In the genomic region with DNA sequence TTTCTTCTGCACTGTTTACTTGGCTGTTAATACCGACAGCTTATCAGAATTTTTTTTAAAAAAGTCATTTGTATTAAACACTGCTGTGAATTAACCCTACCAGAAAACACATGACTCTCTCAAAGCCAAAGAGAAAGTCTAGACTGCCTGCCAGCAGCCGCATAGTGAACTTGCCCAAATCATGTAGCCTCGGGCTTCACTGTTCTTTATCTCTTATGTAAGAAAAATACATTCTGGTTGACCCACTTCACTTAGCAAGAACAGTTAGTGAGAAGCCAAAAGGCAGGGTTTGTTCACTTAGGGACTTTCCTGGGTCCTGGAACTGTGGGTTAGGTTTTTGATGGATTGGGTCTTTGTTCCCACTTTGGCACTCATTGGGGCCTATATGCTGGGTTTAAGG, we compare ENCODE assay signal across 24 mouse cellular contexts. TPM values are rescaled to one million over a fixed set of nuclear protein-coding genes. Genes with fewer than 3 reads are reported as not detected.
DNase-seq lines count a peak whose midpoint lies in the region; ATAC-seq lines count a peak whose summit lies in the region.
"Had no signal": no experiment of that assay in that cellular context is flagged by ENCODE, and none has a peak within 500 bp of the region (broad histone marks: within the 10 kb centered on the region; RNA-seq: fewer than 3 reads in every experiment).

No protein-coding gene starts in this region.

- DNase-seq in urinary bladder, postnatal 14 days (ENCODE audit: low spot score) = peak; percentile 2
- DNase-seq in urinary bladder, adult 2 months (ENCODE audit: low spot score) = no peak
- DNase-seq in 3T3-L1 (ENCODE audit: low read depth, low spot score) = peak; percentile 87
- DNase-seq in NIH3T3 (ENCODE audit: low read depth) = peak; percentile 81
- DNase-seq in fat pad, adult 2 months (ENCODE audit: extremely low read depth, low read depth, low spot score) = peak; percentile 16
- DNase-seq in layer of hippocampus, postnatal 10 days (ENCODE audit: low spot score in 2 of 2) = no peak
- DNase-seq in urinary bladder, postnatal 25 days (ENCODE audit: low spot score) = no peak
- DNase-seq: adrenal gland, adult 8-10 months; adrenal gland, postnatal 14 days; adrenal gland, postnatal 36 days; cerebellum, adult 11-12 months; cerebellum, adult 2 months; cerebellum, adult 9-10 months; cerebellum, postnatal 10 days; cerebellum, postnatal 25 days had no signal

- H3K27me3 ChIP-seq in midbrain, embryonic 13.5 days = peaks cover 4% of the 10 kb centered on the region; the same call in 1 of the 2 replicates
- H3K27me3 ChIP-seq: embryonic facial prominence, embryonic 12.5 days had no signal

- WGBS in midbrain, embryonic 13.5 days = 89% methylated on average over 3 of the region's 3 CpGs

- H3K9me3 ChIP-seq in midbrain, embryonic 13.5 days = no peaks in the 10 kb centered on the region
- H3K9me3 ChIP-seq: embryonic facial prominence, embryonic 10.5 days; embryonic facial prominence, embryonic 12.5 days; forebrain, embryonic 10.5 days; forebrain, embryonic 12.5 days had no signal

- no peak overlapping the region for H3K9ac ChIP-seq in midbrain, embryonic 13.5 days (replicated peaks)
- H3K9ac ChIP-seq: embryonic facial prominence, embryonic 12.5 days; forebrain, embryonic 12.5 days had no signal

- no peak overlapping the region for H3K4me3 ChIP-seq in midbrain, embryonic 13.5 days (replicated peaks)
- H3K4me3 ChIP-seq: embryonic facial prominence, embryonic 10.5 days; embryonic facial prominence, embryonic 12.5 days; forebrain, embryonic 10.5 days; forebrain, embryonic 12.5 days had no signal

- H3K36me3 ChIP-seq in midbrain, embryonic 13.5 days = no peaks in the 10 kb centered on the region
- H3K36me3 ChIP-seq: embryonic facial prominence, embryonic 10.5 days; embryonic facial prominence, embryonic 12.5 days; forebrain, embryonic 10.5 days; forebrain, embryonic 12.5 days had no signal

- no peak overlapping the region for H3K4me2 ChIP-seq in midbrain, embryonic 13.5 days (replicated peaks)
- H3K4me2 ChIP-seq: embryonic facial prominence, embryonic 12.5 days; forebrain, embryonic 12.5 days had no signal

- no peaks in the 10 kb centered on the region for H3K4me1 ChIP-seq in midbrain, embryonic 13.5 days (replicated peaks)

- H3K27ac ChIP-seq in midbrain, embryonic 13.5 days = no peak overlapping the region
- H3K27ac ChIP-seq: embryonic facial prominence, embryonic 10.5 days; embryonic facial prominence, embryonic 12.5 days; forebrain, embryonic 10.5 days; forebrain, embryonic 12.5 days had no signal

- no peak for ATAC-seq in midbrain, embryonic 13.5 days
- ATAC-seq: forebrain, embryonic 14.5 days; forebrain, embryonic 16.5 days had no signal

RNA-seq across cellular contexts. Expression of gene Gm266, which starts 13.9 kb away (rescaled TPM):
- 5.9 and 6.7 TPM in 2 replicates for polyA plus RNA-seq in urinary bladder, adult 2 months (2012; rRNA removed)
- 0.81 and 0.98 TPM in 2 replicates for polyA plus RNA-seq in midbrain, embryonic 13.5 days (2015; fragmentation: Nextera tagmentation; extraction: Ambion mirVana)
- 1 to 10 TPM; 6.8 to 7.5 TPM for total RNA-seq in layer of hippocampus, postnatal 10 days (2021)
- total RNA-seq: adrenal gland, adult 18-20 months; adrenal gland, adult 8-10 months; adrenal gland, postnatal 14 days; MEL had no signal

RNA-seq across cellular contexts. Expression of gene Tnfaip2, which starts 29.5 kb away (rescaled TPM):
- 106 and 156 TPM in 2 replicates for polyA plus RNA-seq in urinary bladder, adult 2 months (2012; rRNA removed)
- polyA plus RNA-seq in midbrain, embryonic 13.5 days (2015; fragmentation: Nextera tagmentation; extraction: Ambion mirVana) = 0.28 and 1.3 TPM in 2 replicates
- under 1 TPM; 0.62 to 0.71 TPM for total RNA-seq in layer of hippocampus, postnatal 10 days (2021)

RNA-seq across cellular contexts. Expression of gene Exoc3l4, which starts 54.9 kb away (rescaled TPM):
- 7.8 and 8.4 TPM in 2 replicates for polyA plus RNA-seq in urinary bladder, adult 2 months (2012; rRNA removed)
- polyA plus RNA-seq in midbrain, embryonic 13.5 days (2015; fragmentation: Nextera tagmentation; extraction: Ambion mirVana) = 2.0 and 2.4 TPM in 2 replicates
- 1 to 10 TPM in 1 of 2 experiments, under 1 TPM in 1; 0.41 to 1.1 TPM for total RNA-seq in layer of hippocampus, postnatal 10 days (2021)

Comparison
In these comparisons a context has a peak if more than half of its experiments do, and no peak if none do; other contexts are left out.
1. DNase-seq: peak in urinary bladder, postnatal 14 days (single experiment), 3T3-L1 (single experiment), NIH3T3 (single experiment) and fat pad, adult 2 months (single experiment); none in urinary bladder, adult 2 months (single experiment), layer of hippocampus, postnatal 10 days (0 of 2) and urinary bladder, postnatal 25 days (single experiment).
2. RNA of gene Tnfaip2, which starts 29.5 kb away (polyA plus RNA-seq): 106 to 156 TPM in urinary bladder, adult 2 months; 0.28 to 1.3 TPM in midbrain, embryonic 13.5 days; every median in the first group is over 10 times any median in the second.